Mouse (Mus musculus) midbrain, embryonic 14.5 days (tissue): ENCODE results near the gene Asb4. TPM values are rescaled to one million over a fixed set of nuclear protein-coding genes. Genes with fewer than 3 reads are reported as not detected.
"Not testable (repeated sequence)": the region's sequence is repeated elsewhere in the genome, so short reads cannot be mapped to it uniquely, and the experiment has no call there.

Experiments used
- ATAC-seq: fragments of 200-750 bp; cut with Nextera tagmentation; 2 replicates; pipeline ENCODE4 v1.8.0; 2017; ENCODE audit warnings: moderate number of reproducible peaks, moderate library complexity; ENCODE audit not compliant: low FRiP score, low TSS enrichment
- DNase-seq: peaks from one replicate; pipeline ENCODE4 v3.0.0-alpha.2; 2015
- H3K27ac ChIP-seq: fragments of 300-500 bp; sonication (generic); replicated peaks from 2 replicates; pipeline ENCODE4 v1.5.1; 2014; ENCODE audit warnings: mild to moderate bottlenecking, low read depth, low read length, moderate library complexity
- H3K27me3 ChIP-seq: fragments of 300-500 bp; sonication (generic); 2 replicates; pipeline ENCODE4 v1.6.1; 2014; ENCODE audit warnings: low read length, control low read depth, mixed read lengths; ENCODE audit not compliant: control insufficient read depth, insufficient read depth
- H3K36me3 ChIP-seq: fragments of 300-500 bp; sonication (generic); 2 replicates; pipeline ENCODE4 v1.6.1; 2014; ENCODE audit warnings: low read length, control low read depth; ENCODE audit not compliant: control insufficient read depth, insufficient read depth
- H3K4me1 ChIP-seq: fragments of 300-500 bp; sonication (generic); 2 replicates; pipeline ENCODE4 v1.6.1; 2014; ENCODE audit warnings: mild to moderate bottlenecking, antibody characterized with exemption, low read length, control low read depth; ENCODE audit not compliant: control insufficient read depth, insufficient read depth
- H3K4me2 ChIP-seq: fragments of 300-500 bp; sonication (generic); 2 replicates; pipeline ENCODE4 v1.6.1; 2014; ENCODE audit warnings: mild to moderate bottlenecking, low read length, moderate library complexity
- H3K4me3 ChIP-seq: fragments of 300-500 bp; sonication (generic); replicated peaks from 2 replicates; pipeline ENCODE4 v1.5.1; 2014; ENCODE audit warnings: low read depth, low read length
- H3K9ac ChIP-seq: fragments of 300-500 bp; sonication (generic); replicated peaks from 2 replicates; pipeline ENCODE4 v1.6.1; 2014; ENCODE audit warnings: mild to moderate bottlenecking, low read length, moderate library complexity
- H3K9me3 ChIP-seq: fragments of 300-500 bp; sonication (generic); 2 replicates; pipeline ENCODE4 v1.6.1; 2016; ENCODE audit warnings: low read length, control low read depth, mixed read lengths; ENCODE audit not compliant: control insufficient read depth
- WGBS: fragments of 180-500 bp; shearing (Covaris S2); extraction: QIAGEN DNeasy Blood & Tissue Kit; methylation state at CpG from one replicate; pipeline ENCODE4 v1.1.7; 2014; 5-methylcytosine and 5-hydroxymethylcytosine counted together
- polyA plus RNA-seq: library from polyadenylated mRNA; unstranded; fragments of >200 nt; fragmentation: Nextera tagmentation; extraction: Ambion mirVana; gene quantifications from 2 replicates; pipeline ENCODE4 v1.2.1, GENCODE M21; 2014

Gene Asb4
- polyA plus RNA-seq = 13.6 and 13.8 TPM in 2 replicates

GRCm38 (mm10) chr6:5383336-5384177 is at the start of gene Asb4:
TSS of gene Asb4 (plus strand) at chr6:5383386.
- Histone ChIP-seq H3K9me3 (no peaks in the 10 kb centered on the region), H3K9ac (peak within 1 kb of the TSS; percentile 47), H3K36me3 (no peaks in the 10 kb centered on the region), H3K4me1 (peaks cover 45% of the 10 kb centered on the region), H3K4me2 (peak within 1 kb of the TSS; percentile 63), H3K27ac (peak within 1 kb of the TSS; percentile 86), H3K4me3 (peak within 1 kb of the TSS; percentile 28), H3K27me3 (no peaks in the 10 kb centered on the region)
- ATAC-seq (peak; percentile 63), DNase-seq (peak; percentile 81)
- WGBS = 3% methylated on average over 19 of the region's 19 CpGs

- no peak for DNase-seq
- Histone ChIP-seq H3K9me3 (no peaks in the 10 kb centered on the region), H3K4me1 (no peaks in the 10 kb centered on the region), H3K27ac (no peak overlapping the region), H3K9ac (no peak overlapping the region), H3K36me3 (no peaks in the 10 kb centered on the region), H3K4me3 (no peak overlapping the region), H3K4me2 (no peak overlapping the region), H3K27me3 (no peaks in the 10 kb centered on the region)
- no peak for ATAC-seq
- WGBS = 53% methylated on average over 5 of the region's 5 CpGs
Observed at GRCm38 (mm10) chr6:5334021-5334420, 49.2 kb upstream of the Asb4 start.

GRCm38 (mm10) chr6:5336016-5336415 is 47.2 kb upstream of the Asb4 start:
- not testable (repeated sequence) for H3K36me3 ChIP-seq

DNA sequence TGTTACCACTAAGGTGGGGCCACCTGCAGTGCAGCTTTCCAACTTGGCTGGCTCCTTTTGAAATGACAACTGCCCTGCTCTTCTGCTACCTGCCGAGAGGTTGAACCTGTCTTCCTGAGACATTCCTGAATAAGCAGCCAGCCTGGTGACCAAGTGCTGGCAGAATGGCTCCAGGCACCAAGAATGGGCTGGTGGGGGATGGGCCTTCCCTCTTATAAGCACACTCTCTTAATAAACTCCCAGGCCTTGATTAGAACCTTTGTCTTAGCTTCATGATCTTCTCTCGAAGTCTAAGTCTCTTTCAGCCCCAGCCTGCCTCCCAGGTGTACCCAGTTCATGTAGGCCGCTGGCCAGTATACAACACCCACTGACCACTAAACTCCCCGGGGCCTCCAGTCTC is 44.4 kb upstream of the Asb4 start:
- H3K9ac ChIP-seq, H3K4me3 ChIP-seq, DNase-seq, H3K9me3 ChIP-seq, H3K4me2 ChIP-seq, H3K27me3 ChIP-seq, ATAC-seq, H3K27ac ChIP-seq, H3K36me3 ChIP-seq, H3K4me1 ChIP-seq: not testable (repeated sequence)
- WGBS = 88% methylated on average over 4 of the region's 4 CpGs

More at GRCm38 (mm10) chr6:5336016-5336415, 47.2 kb upstream of the Asb4 start:
- not testable (repeated sequence) for DNase-seq, H3K27ac ChIP-seq, H3K4me2 ChIP-seq, H3K27me3 ChIP-seq, H3K4me3 ChIP-seq, H3K4me1 ChIP-seq, H3K9me3 ChIP-seq, ATAC-seq, H3K9ac ChIP-seq

- H3K4me1 ChIP-seq, H3K9me3 ChIP-seq, H3K4me2 ChIP-seq, H3K27ac ChIP-seq, H3K27me3 ChIP-seq, ATAC-seq, H3K9ac ChIP-seq, H3K36me3 ChIP-seq, DNase-seq, H3K4me3 ChIP-seq: not testable (repeated sequence)
- WGBS = 90% methylated on average over 1 of the region's 1 CpGs
Observed at GRCm38 (mm10) chr6:5339283-5339682, 43.9 kb upstream of the Asb4 start.

- no peak overlapping the region for H3K27ac ChIP-seq
- H3K9ac ChIP-seq = no peak overlapping the region
- no peaks in the 10 kb centered on the region for H3K9me3 ChIP-seq
- no peaks in the 10 kb centered on the region for H3K4me1 ChIP-seq
- no peak overlapping the region for H3K4me3 ChIP-seq
- no peaks in the 10 kb centered on the region for H3K27me3 ChIP-seq
- ATAC-seq = no peak
- 80% methylated on average over 6 of the region's 6 CpGs for WGBS
- no peaks in the 10 kb centered on the region for H3K36me3 ChIP-seq
- H3K4me2 ChIP-seq = no peak overlapping the region
- DNase-seq = no peak
Observed at GRCm38 (mm10) chr6:5344255-5344654, 38.9 kb upstream of the Asb4 start.

- Histone ChIP-seq H3K9ac (no peak overlapping the region), H3K4me1 (no peaks in the 10 kb centered on the region), H3K27ac (no peak overlapping the region), H3K36me3 (no peaks in the 10 kb centered on the region), H3K9me3 (no peaks in the 10 kb centered on the region), H3K27me3 (no peaks in the 10 kb centered on the region), H3K4me3 (no peak overlapping the region), H3K4me2 (no peak overlapping the region)
- ATAC-seq (no peak), DNase-seq (no peak)
Observed at GRCm38 (mm10) chr6:5357873-5358272, 25.3 kb upstream of the Asb4 start.

GRCm38 (mm10) chr6:5360402-5360801 is 22.8 kb upstream of the Asb4 start:
- no peak overlapping the region for H3K4me2 ChIP-seq
- no peak for ATAC-seq
- 94% methylated on average over 5 of the region's 5 CpGs for WGBS

DNA sequence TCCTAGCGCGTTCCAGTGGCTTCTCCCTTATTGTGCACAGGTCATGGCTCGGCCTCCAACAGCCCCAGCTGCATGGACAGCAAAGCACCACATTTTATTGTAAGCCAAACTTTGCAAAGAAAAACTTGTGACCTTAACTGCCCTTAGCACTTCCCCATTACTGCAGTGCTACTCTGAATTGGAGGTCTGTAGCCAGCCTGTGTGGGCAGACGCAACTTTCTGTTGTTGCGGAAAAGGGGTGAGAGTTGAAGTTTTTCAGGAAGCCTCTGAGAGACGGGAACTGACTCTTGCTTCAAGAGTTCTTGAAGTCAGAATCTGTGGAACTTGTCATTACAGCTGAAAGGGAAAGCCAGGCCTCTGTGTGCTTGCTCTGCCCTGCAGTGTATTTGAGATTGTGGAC is 21.2 kb upstream of the Asb4 start:
- Histone ChIP-seq H3K27ac (no peak overlapping the region), H3K4me1 (no peaks in the 10 kb centered on the region), H3K9me3 (no peaks in the 10 kb centered on the region), H3K4me2 (no peak overlapping the region), H3K36me3 (no peaks in the 10 kb centered on the region), H3K27me3 (no peaks in the 10 kb centered on the region), H3K9ac (no peak overlapping the region), H3K4me3 (no peak overlapping the region)
- WGBS = 78% methylated on average over 6 of the region's 6 CpGs
- ATAC-seq = no peak
- no peak for DNase-seq

More at GRCm38 (mm10) chr6:5360402-5360801, 22.8 kb upstream of the Asb4 start:
- Histone ChIP-seq H3K9ac (no peak overlapping the region), H3K27ac (no peak overlapping the region), H3K9me3 (no peaks in the 10 kb centered on the region), H3K4me1 (no peaks in the 10 kb centered on the region), H3K36me3 (no peaks in the 10 kb centered on the region), H3K27me3 (no peaks in the 10 kb centered on the region), H3K4me3 (no peak overlapping the region)
- DNase-seq = no peak
